Mouse (Mus musculus) ovary, postnatal 10 days (tissue): ENCODE data around the gene Cd200r4.

Experiments used
- DNase-seq: peaks from one replicate; pipeline ENCODE4 v3.0.0; 2022; ENCODE audit warnings: low spot score

Cd200r4 gene

DNA sequence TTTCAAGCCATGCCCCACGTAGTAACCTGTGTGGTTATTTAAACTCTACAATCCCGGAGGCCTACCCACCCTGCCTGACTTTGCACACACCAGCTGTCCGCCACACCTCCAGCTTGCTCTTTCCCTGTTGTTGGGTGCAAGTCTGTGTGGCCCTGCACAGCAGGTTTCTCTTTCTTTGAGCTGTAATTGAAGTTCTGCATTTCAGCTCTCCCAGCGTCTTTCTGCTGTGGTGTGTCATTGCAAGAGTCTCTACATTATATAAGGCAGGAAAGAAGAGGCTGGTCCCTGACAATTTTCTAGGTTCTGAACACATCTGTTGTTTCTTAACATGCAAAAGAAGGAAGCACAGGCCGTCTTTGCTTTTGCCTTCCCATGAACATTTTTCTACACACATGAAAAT is 65.1 kb downstream of the Cd200r4 start:
- DNase-seq = no peak

GRCm38 (mm10) chr16:44877595-44877994 is 66.1 kb downstream of the Cd200r4 start:
- DNase-seq = no peak
